Mouse (Mus musculus): ENCODE measurements around the gene Htr2a.

Htr2a gene

GRCm38 (mm10) chr14:74672137-74673019 lies 31.7 kb downstream of the Htr2a start:
- no peak for TF ChIP-seq GATA4 (IDR thresholded peaks at IDR 0.05; ENCODE audit: insufficient replicate concordance, low read length)

GRCm38 (mm10) chr14:74673020-74673350 lies 32.3 kb downstream of the Htr2a start:
- no peak for TF ChIP-seq GATA4 (IDR thresholded peaks at IDR 0.05; ENCODE audit: insufficient replicate concordance, low read length)

- TF ChIP-seq GATA4 (IDR thresholded peaks at IDR 0.05; ENCODE audit: insufficient replicate concordance, low read length): no peak
Observed at GRCm38 (mm10) chr14:74673584-74673983, 32.9 kb downstream of the Htr2a start.

- TF ChIP-seq GATA4 (IDR thresholded peaks at IDR 0.05; ENCODE audit: insufficient replicate concordance, low read length): no peak
Observed at GRCm38 (mm10) chr14:74679841-74680240, 39.2 kb downstream of the Htr2a start.

GRCm38 (mm10) chr14:74684298-74684978 lies 43.8 kb downstream of the Htr2a start:
- no peak for TF ChIP-seq GATA4 (IDR thresholded peaks at IDR 0.05; ENCODE audit: insufficient replicate concordance, low read length)

GRCm38 (mm10) chr14:74691963-74692362 lies 51.3 kb downstream of the Htr2a start:
- TF ChIP-seq GATA4 (IDR thresholded peaks at IDR 0.05; ENCODE audit: insufficient replicate concordance, low read length): no peak

- no peak for TF ChIP-seq GATA4 (IDR thresholded peaks at IDR 0.05; ENCODE audit: insufficient replicate concordance, low read length)
Observed at GRCm38 (mm10) chr14:74696766-74697165, 56.1 kb downstream of the Htr2a start.

- no peak for TF ChIP-seq GATA4 (IDR thresholded peaks at IDR 0.05; ENCODE audit: insufficient replicate concordance, low read length)
Observed at GRCm38 (mm10) chr14:74697432-74697831, 56.8 kb downstream of the Htr2a start.

- TF ChIP-seq GATA4 (IDR thresholded peaks at IDR 0.05; ENCODE audit: insufficient replicate concordance, low read length): no peak
Observed at GRCm38 (mm10) chr14:74699241-74699640, 58.6 kb downstream of the Htr2a start.

GRCm38 (mm10) chr14:74703930-74704329 lies 63.3 kb downstream of the Htr2a start:
- no peak for TF ChIP-seq GATA4 (IDR thresholded peaks at IDR 0.05; ENCODE audit: insufficient replicate concordance, low read length)

- TF ChIP-seq GATA4 (IDR thresholded peaks at IDR 0.05; ENCODE audit: insufficient replicate concordance, low read length): no peak
Observed at GRCm38 (mm10) chr14:74709054-74709453, 68.4 kb downstream of the Htr2a start.

GRCm38 (mm10) chr14:74723541-74723940 lies 82.9 kb downstream of the Htr2a start:
- no peak for TF ChIP-seq GATA4 (IDR thresholded peaks at IDR 0.05; ENCODE audit: insufficient replicate concordance, low read length)

GRCm38 (mm10) chr14:74731221-74732078 lies 90.8 kb downstream of the Htr2a start:
- TF ChIP-seq GATA4 (IDR thresholded peaks at IDR 0.05; ENCODE audit: insufficient replicate concordance, low read length): no peak

- TF ChIP-seq GATA4 (IDR thresholded peaks at IDR 0.05; ENCODE audit: insufficient replicate concordance, low read length): no peak
Observed at GRCm38 (mm10) chr14:74732079-74732783, 91.6 kb downstream of the Htr2a start, which contains the start of gene Esd. TSS of gene Esd (plus strand) at chr14:74732297.

GRCm38 (mm10) chr14:74733397-74733796 lies 92.8 kb downstream of the Htr2a start:
- no peak for TF ChIP-seq GATA4 (IDR thresholded peaks at IDR 0.05; ENCODE audit: insufficient replicate concordance, low read length)
